Mouse (Mus musculus): Measurements from ENCODE around the gene Ggta1. TPM values are rescaled to one million over a fixed set of nuclear protein-coding genes. Genes with fewer than 3 reads are reported as not detected.
A peak's percentile ranks its signal among the peaks of the same experiment; 100 is the strongest.

The Ggta1 gene
- total and polyA plus RNA-seq, 2 experiments: 1.3 to 3.5 TPM

- H3K36me3 ChIP-seq (ENCODE audit: control insufficient read depth, insufficient read depth, low read length): no peaks in the 10 kb centered on the region
- TF ChIP-seq POLR2A (IDR thresholded peaks at IDR 0.05; ENCODE audit: extremely low read depth, insufficient read depth, low read length) (no peak), CTCF (IDR thresholded peaks at IDR 0.05; ENCODE audit: low read depth, low read length) (no peak)
- 67% methylated on average over 5 of the region's 5 CpGs for WGBS
- no peaks in the 10 kb centered on the region for H3K79me2 ChIP-seq (ENCODE audit: control insufficient read depth, insufficient read depth, low read length)
- no peak for DNase-seq (ENCODE audit: extremely low read depth, low read depth, low spot score)
- no peak overlapping the region for H3K9ac ChIP-seq (ENCODE audit: low read depth, low read length)
- H3K4me1 ChIP-seq (ENCODE audit: control insufficient read depth, insufficient read depth, low read length): no peaks in the 10 kb centered on the region
- no peaks in the 10 kb centered on the region; the same call in 1 of the 2 replicates for H3K27me3 ChIP-seq (ENCODE audit: control insufficient read depth, insufficient read depth, low read length)
- H3K4me3 ChIP-seq (ENCODE audit: insufficient read depth, low read depth, low read length): no peak overlapping the region
- no peak overlapping the region for H3K27ac ChIP-seq (replicated peaks; ENCODE audit: insufficient read depth, low read depth, low read length)
Measured at GRCm38 (mm10) chr2:35496279-35497013, 33.4 kb upstream of the Ggta1 start.

- Histone ChIP-seq H3K27ac (replicated peaks; ENCODE audit: insufficient read depth, low read depth, low read length) (peak overlapping the region; percentile 42), H3K27me3 (ENCODE audit: control insufficient read depth, insufficient read depth, low read length) (peaks cover 2% of the 10 kb centered on the region; the same call in 1 of the 2 replicates), H3K4me3 (ENCODE audit: insufficient read depth, low read depth, low read length) (no peak overlapping the region), H3K36me3 (ENCODE audit: control insufficient read depth, insufficient read depth, low read length) (no peaks in the 10 kb centered on the region), H3K4me1 (ENCODE audit: control insufficient read depth, insufficient read depth, low read length) (no peaks in the 10 kb centered on the region), H3K79me2 (ENCODE audit: control insufficient read depth, insufficient read depth, low read length) (no peaks in the 10 kb centered on the region), H3K9ac (ENCODE audit: low read depth, low read length) (no peak overlapping the region)
- peak; percentile 43 for DNase-seq (ENCODE audit: extremely low read depth, low read depth, low spot score)
- WGBS: 73% methylated on average over 16 of the region's 16 CpGs
- TF ChIP-seq CTCF (IDR thresholded peaks at IDR 0.05; ENCODE audit: low read depth, low read length): no peak
- TF ChIP-seq POLR2A (IDR thresholded peaks at IDR 0.05; ENCODE audit: extremely low read depth, insufficient read depth, low read length): no peak
Measured at GRCm38 (mm10) chr2:35495486-35496278, 32.7 kb upstream of the Ggta1 start.

- H3K36me3 ChIP-seq (ENCODE audit: control insufficient read depth, insufficient read depth, low read length): no peaks in the 10 kb centered on the region
- TF ChIP-seq POLR2A (IDR thresholded peaks at IDR 0.05; ENCODE audit: extremely low read depth, insufficient read depth, low read length): no peak
- no peak for TF ChIP-seq CTCF (IDR thresholded peaks at IDR 0.05; ENCODE audit: low read depth, low read length)
- DNase-seq (ENCODE audit: extremely low read depth, low read depth, low spot score): no peak
- H3K4me3 ChIP-seq (ENCODE audit: insufficient read depth, low read depth, low read length): no peak overlapping the region
- no peak overlapping the region for H3K9ac ChIP-seq (ENCODE audit: low read depth, low read length)
- H3K27me3 ChIP-seq (ENCODE audit: control insufficient read depth, insufficient read depth, low read length): peaks cover 2% of the 10 kb centered on the region; the same call in 1 of the 2 replicates
- H3K27ac ChIP-seq (replicated peaks; ENCODE audit: insufficient read depth, low read depth, low read length): no peak overlapping the region
- H3K4me1 ChIP-seq (ENCODE audit: control insufficient read depth, insufficient read depth, low read length): no peaks in the 10 kb centered on the region
- no peaks in the 10 kb centered on the region for H3K79me2 ChIP-seq (ENCODE audit: control insufficient read depth, insufficient read depth, low read length)
- 70% methylated on average over 7 of the region's 7 CpGs for WGBS
Measured at GRCm38 (mm10) chr2:35493566-35493965, 30.5 kb upstream of the Ggta1 start.

GRCm38 (mm10) chr2:35491151-35491550 lies 28.1 kb upstream of the Ggta1 start:
- H3K36me3 ChIP-seq (ENCODE audit: control insufficient read depth, insufficient read depth, low read length): no peaks in the 10 kb centered on the region
- no peak overlapping the region for H3K27ac ChIP-seq (replicated peaks; ENCODE audit: insufficient read depth, low read depth, low read length)
- H3K27me3 ChIP-seq (ENCODE audit: control insufficient read depth, insufficient read depth, low read length): peaks cover 2% of the 10 kb centered on the region; the same call in 1 of the 2 replicates
- no peaks in the 10 kb centered on the region for H3K79me2 ChIP-seq (ENCODE audit: control insufficient read depth, insufficient read depth, low read length)
- H3K4me3 ChIP-seq (ENCODE audit: insufficient read depth, low read depth, low read length): no peak overlapping the region
- H3K4me1 ChIP-seq (ENCODE audit: control insufficient read depth, insufficient read depth, low read length): no peaks in the 10 kb centered on the region
- no peak for DNase-seq (ENCODE audit: extremely low read depth, low read depth, low spot score)
- no peak for TF ChIP-seq POLR2A (IDR thresholded peaks at IDR 0.05; ENCODE audit: extremely low read depth, insufficient read depth, low read length)
- TF ChIP-seq CTCF (IDR thresholded peaks at IDR 0.05; ENCODE audit: low read depth, low read length): no peak
- no peak overlapping the region for H3K9ac ChIP-seq (ENCODE audit: low read depth, low read length)
- WGBS: 91% methylated on average over 24 of the region's 24 CpGs

- Histone ChIP-seq H3K9ac (ENCODE audit: low read depth, low read length) (no peak overlapping the region), H3K4me1 (ENCODE audit: control insufficient read depth, insufficient read depth, low read length) (no peaks in the 10 kb centered on the region), H3K27me3 (ENCODE audit: control insufficient read depth, insufficient read depth, low read length) (peaks cover 2% of the 10 kb centered on the region; the same call in 1 of the 2 replicates), H3K79me2 (ENCODE audit: control insufficient read depth, insufficient read depth, low read length) (no peaks in the 10 kb centered on the region), H3K4me3 (ENCODE audit: insufficient read depth, low read depth, low read length) (no peak overlapping the region), H3K27ac (replicated peaks; ENCODE audit: insufficient read depth, low read depth, low read length) (no peak overlapping the region), H3K36me3 (ENCODE audit: control insufficient read depth, insufficient read depth, low read length) (no peaks in the 10 kb centered on the region)
- 43% methylated on average over 17 of the region's 17 CpGs for WGBS
- TF ChIP-seq POLR2A (IDR thresholded peaks at IDR 0.05; ENCODE audit: extremely low read depth, insufficient read depth, low read length) (no peak), CTCF (IDR thresholded peaks at IDR 0.05; ENCODE audit: low read depth, low read length) (no peak)
- no peak for DNase-seq (ENCODE audit: extremely low read depth, low read depth, low spot score)
Measured at GRCm38 (mm10) chr2:35490458-35491111, 27.6 kb upstream of the Ggta1 start.
